Mouse (Mus musculus) kidney, embryonic 16.5 days (tissue): ENCODE data around the gene Usp35. TPM values are rescaled to one million over a fixed set of nuclear protein-coding genes. Genes with fewer than 3 reads are reported as not detected.

Experiments used
- ATAC-seq: fragments of 200-750 bp; cut with Nextera tagmentation; 2 replicates; pipeline ENCODE4 v1.8.0; 2017; ENCODE audit warnings: moderate TSS enrichment; ENCODE audit not compliant: low FRiP score, low TSS enrichment
- H3K27ac ChIP-seq: fragments of 300-500 bp; sonication (generic); 2 replicates; pipeline ENCODE4 v1.5.1; 2014; ENCODE audit warnings: low read length
- H3K27me3 ChIP-seq: fragments of 300-500 bp; sonication (generic); 2 replicates; pipeline ENCODE4 v1.6.1; 2014; ENCODE audit warnings: low read length, control low read depth, mixed read lengths; ENCODE audit not compliant: insufficient read depth
- H3K36me3 ChIP-seq: fragments of 300-500 bp; sonication (generic); 2 replicates; pipeline ENCODE4 v1.6.1; 2014; ENCODE audit warnings: low read length, control low read depth, mixed read lengths; ENCODE audit not compliant: insufficient read depth
- H3K4me1 ChIP-seq: fragments of 300-500 bp; sonication (generic); 2 replicates; pipeline ENCODE4 v1.6.1; 2014; ENCODE audit warnings: low read length, control low read depth, mixed read lengths; ENCODE audit not compliant: insufficient read depth
- H3K4me2 ChIP-seq: fragments of 300-500 bp; sonication (generic); replicated peaks from 2 replicates; pipeline ENCODE4 v1.6.1; 2014; ENCODE audit warnings: low read depth, low read length
- H3K4me3 ChIP-seq: fragments of 300-500 bp; sonication (generic); 2 replicates; pipeline ENCODE4 v1.5.1; 2014; ENCODE audit warnings: mild to moderate bottlenecking, low read length
- H3K9ac ChIP-seq: fragments of 300-500 bp; sonication (generic); replicated peaks from 2 replicates; pipeline ENCODE4 v1.6.1; 2014; ENCODE audit warnings: low read length
- H3K9me3 ChIP-seq: fragments of 300-500 bp; sonication (generic); 2 replicates; pipeline ENCODE4 v1.6.1; 2016; ENCODE audit warnings: low read length, control low read depth
- WGBS: fragments of 180-500 bp; shearing (Covaris S2); extraction: QIAGEN DNeasy Blood & Tissue Kit; methylation state at CpG from one replicate; pipeline ENCODE4 v1.1.7; 2014; 5-methylcytosine and 5-hydroxymethylcytosine counted together
- polyA plus RNA-seq: library from polyadenylated mRNA; unstranded; fragments of >200 nt; fragmentation: Nextera tagmentation; extraction: Ambion mirVana; gene quantifications from 2 replicates; pipeline ENCODE4 v1.2.1, GENCODE M21; 2015

Gene Usp35
- polyA plus RNA-seq, 1 experiment from 2014 or later = 1.7 TPM

DNA sequence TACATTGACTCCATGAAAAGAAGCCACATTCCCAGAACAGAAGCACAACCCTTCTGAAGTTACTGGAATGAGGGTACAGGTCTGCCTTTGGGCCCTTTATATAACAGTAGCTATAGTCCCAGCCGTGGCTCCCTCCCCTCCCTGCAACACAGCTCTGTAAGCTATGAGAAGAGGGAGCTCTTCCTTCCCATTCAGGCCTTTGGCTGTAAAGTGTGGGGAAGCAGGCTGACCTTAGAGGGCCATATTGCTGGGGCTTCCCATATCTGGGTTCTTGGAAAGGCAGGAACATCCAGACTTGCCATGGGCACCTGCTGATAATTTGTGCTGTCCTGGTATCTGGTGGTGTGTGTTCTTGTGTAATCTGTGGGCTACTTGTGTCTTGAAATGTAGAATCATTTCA lies 24.3 kb downstream of the Usp35 start:
- no peak overlapping the region for H3K27ac ChIP-seq
- H3K4me2 ChIP-seq = no peak overlapping the region
- no peaks in the 10 kb centered on the region for H3K27me3 ChIP-seq
- H3K9ac ChIP-seq = no peak overlapping the region
- H3K4me3 ChIP-seq = no peak overlapping the region
- H3K36me3 ChIP-seq = peaks cover 73% of the 10 kb centered on the region
- ATAC-seq = no peak
- 73% methylated on average over 1 of the region's 1 CpGs for WGBS
- no peaks in the 10 kb centered on the region for H3K4me1 ChIP-seq
- peaks cover 3% of the 10 kb centered on the region; the same call in 1 of the 2 replicates for H3K9me3 ChIP-seq

DNA sequence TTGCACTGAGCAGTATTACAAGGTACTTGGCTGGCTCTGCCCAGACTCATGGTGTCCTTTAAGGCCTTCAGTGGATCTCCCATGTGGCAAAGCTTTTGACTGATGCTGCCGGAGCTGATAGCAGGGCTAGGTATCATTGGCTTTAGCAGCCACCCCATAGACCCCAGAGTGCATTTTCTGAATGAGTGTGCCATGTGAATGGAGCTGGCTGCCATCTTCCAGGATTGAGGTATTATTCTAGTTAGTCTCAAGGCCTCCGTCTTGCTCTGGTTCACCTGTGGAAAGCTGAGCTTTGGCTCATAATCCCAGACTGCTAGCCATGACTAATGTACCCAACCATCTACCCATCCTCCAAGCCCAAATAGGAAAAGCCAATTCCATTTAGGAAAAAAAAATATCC lies 25.0 kb downstream of the Usp35 start:
- Histone ChIP-seq H3K27me3 (no peaks in the 10 kb centered on the region), H3K9ac (no peak overlapping the region), H3K27ac (no peak overlapping the region), H3K36me3 (peaks cover 73% of the 10 kb centered on the region), H3K4me2 (no peak overlapping the region), H3K9me3 (peaks cover 3% of the 10 kb centered on the region; the same call in 1 of the 2 replicates), H3K4me1 (no peaks in the 10 kb centered on the region), H3K4me3 (no peak overlapping the region)
- no peak for ATAC-seq
- 100% methylated on average over 2 of the region's 2 CpGs for WGBS

DNA sequence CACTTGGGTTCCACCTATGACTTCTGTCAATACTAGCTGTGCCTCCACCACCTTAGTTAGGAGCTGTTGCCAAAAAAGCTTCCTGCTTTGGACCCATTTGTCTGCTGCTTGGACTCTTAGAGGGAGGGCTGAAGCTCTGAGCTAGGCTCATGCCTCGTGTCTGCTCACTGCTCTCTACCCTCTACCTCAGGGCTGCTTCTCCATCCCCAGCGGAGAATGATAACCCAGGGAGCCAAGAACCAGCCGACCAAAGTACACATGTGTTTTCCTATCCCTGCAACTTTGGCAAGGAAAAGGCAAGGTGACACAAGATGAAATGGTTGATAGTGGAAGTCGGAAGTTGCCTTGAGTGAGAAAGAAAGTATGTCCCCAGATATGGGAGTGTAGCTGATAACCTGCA lies 26.6 kb downstream of the Usp35 start:
- H3K4me3 ChIP-seq = no peak overlapping the region
- no peak for ATAC-seq
- H3K27ac ChIP-seq = no peak overlapping the region
- WGBS = 87% methylated on average over 4 of the region's 4 CpGs
- no peaks in the 10 kb centered on the region for H3K27me3 ChIP-seq
- H3K9me3 ChIP-seq = peaks cover 3% of the 10 kb centered on the region; the same call in 1 of the 2 replicates
- no peak overlapping the region for H3K9ac ChIP-seq
- no peaks in the 10 kb centered on the region for H3K4me1 ChIP-seq
- H3K36me3 ChIP-seq = peaks cover 70% of the 10 kb centered on the region
- H3K4me2 ChIP-seq = no peak overlapping the region

DNA sequence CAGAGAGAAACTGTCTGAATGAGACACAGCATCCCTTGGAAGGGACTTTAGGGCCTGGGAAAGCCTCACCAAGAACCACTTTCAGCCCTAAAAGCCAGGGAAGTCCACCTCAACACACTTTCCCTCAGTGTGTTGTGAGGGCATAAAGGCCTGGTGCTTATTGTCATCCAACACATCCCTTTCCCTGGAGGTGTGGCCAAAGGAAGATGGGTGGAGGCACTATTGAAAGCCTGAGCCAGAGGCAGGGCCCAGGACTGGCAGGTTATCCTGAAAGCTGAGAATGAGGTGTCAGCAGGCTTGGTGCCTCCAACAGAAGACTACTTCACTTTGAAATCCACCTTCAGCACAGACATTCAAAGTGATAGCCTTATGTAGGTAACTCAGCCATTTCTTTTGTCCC lies 27.3 kb downstream of the Usp35 start:
- H3K4me2 ChIP-seq = no peak overlapping the region
- H3K27ac ChIP-seq = no peak overlapping the region
- ATAC-seq = no peak
- no peak overlapping the region for H3K9ac ChIP-seq
- no peak overlapping the region for H3K4me3 ChIP-seq
- H3K27me3 ChIP-seq = no peaks in the 10 kb centered on the region
- peaks cover 70% of the 10 kb centered on the region for H3K36me3 ChIP-seq
- H3K9me3 ChIP-seq = peaks cover 3% of the 10 kb centered on the region; the same call in 1 of the 2 replicates
- no peaks in the 10 kb centered on the region for H3K4me1 ChIP-seq

DNA sequence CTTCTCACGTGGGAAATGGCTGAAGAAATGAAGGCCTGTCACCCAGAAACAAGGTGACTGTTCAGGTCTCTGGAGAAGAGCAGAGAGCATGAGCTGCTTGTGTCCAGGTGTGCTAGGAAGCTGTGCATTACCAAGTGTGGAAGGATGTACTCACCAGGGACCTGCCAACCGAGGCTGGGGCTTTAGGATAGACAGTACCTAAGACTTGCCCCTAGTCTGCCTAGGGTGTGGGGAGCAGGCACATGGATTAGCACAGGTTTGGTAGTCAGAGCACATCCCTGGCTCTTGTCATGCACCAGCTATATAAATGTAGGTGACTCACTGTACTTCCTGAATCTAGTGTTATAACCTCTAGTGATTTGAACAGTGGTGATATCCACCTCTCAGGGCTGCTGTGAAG lies 28.2 kb downstream of the Usp35 start:
- ATAC-seq = no peak
- Histone ChIP-seq H3K4me2 (no peak overlapping the region), H3K36me3 (peaks cover 69% of the 10 kb centered on the region), H3K4me1 (no peaks in the 10 kb centered on the region), H3K27ac (no peak overlapping the region), H3K4me3 (no peak overlapping the region), H3K9ac (no peak overlapping the region), H3K9me3 (peaks cover 2% of the 10 kb centered on the region; the same call in 1 of the 2 replicates), H3K27me3 (no peaks in the 10 kb centered on the region)
- 86% methylated on average over 2 of the region's 2 CpGs for WGBS

DNA sequence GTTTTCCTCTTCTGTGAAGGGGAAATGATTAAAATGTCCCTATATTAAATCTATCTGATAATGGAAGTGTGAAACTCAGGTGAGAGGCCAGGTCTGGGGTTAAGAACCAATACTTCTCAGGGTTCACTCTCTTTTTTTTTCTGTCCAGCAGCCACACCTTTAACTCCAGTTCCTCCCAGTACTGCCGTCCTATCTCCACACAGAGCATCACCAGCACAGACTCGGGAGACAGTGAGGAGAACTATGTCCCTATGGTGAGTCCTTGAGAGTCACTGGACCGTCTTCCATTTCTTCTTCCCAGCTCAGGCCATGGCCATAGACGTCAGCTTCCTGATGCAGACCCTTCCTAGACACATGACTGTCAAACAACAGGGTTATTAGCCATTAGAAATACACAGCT lies 28.9 kb downstream of the Usp35 start:
- no peaks in the 10 kb centered on the region for H3K4me1 ChIP-seq
- H3K27me3 ChIP-seq = no peaks in the 10 kb centered on the region
- 93% methylated on average over 4 of the region's 4 CpGs for WGBS
- H3K4me3 ChIP-seq = no peak overlapping the region
- H3K27ac ChIP-seq = no peak overlapping the region
- ATAC-seq = no peak
- no peaks in the 10 kb centered on the region for H3K9me3 ChIP-seq
- H3K36me3 ChIP-seq = peaks cover 62% of the 10 kb centered on the region
- H3K4me2 ChIP-seq = no peak overlapping the region
- H3K9ac ChIP-seq = no peak overlapping the region

DNA sequence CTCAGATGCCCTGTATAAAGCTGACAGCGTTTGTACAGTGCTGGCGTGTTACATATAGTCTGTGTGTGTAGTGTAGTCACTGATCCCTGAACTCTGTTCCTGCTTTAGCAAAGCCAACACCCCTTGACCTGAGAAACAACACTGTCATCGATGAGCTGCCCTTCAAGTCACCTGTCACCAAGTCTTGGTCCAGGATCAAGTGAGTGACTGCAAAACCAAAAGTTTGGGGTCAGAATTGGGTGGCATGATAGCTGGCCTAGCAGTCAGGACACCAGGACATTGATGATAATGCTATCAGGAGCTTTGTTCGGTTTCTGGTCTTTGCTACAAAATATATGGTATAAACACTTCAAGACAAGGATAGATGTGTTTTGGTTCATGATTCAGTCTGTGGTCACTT lies 29.6 kb downstream of the Usp35 start:
- WGBS = 83% methylated on average over 4 of the region's 4 CpGs
- no peak overlapping the region for H3K9ac ChIP-seq
- ATAC-seq = no peak
- H3K27ac ChIP-seq = no peak overlapping the region
- H3K4me3 ChIP-seq = no peak overlapping the region
- H3K36me3 ChIP-seq = peaks cover 57% of the 10 kb centered on the region
- no peak overlapping the region for H3K4me2 ChIP-seq
- no peaks in the 10 kb centered on the region for H3K4me1 ChIP-seq
- no peaks in the 10 kb centered on the region for H3K9me3 ChIP-seq
- H3K27me3 ChIP-seq = no peaks in the 10 kb centered on the region

DNA sequence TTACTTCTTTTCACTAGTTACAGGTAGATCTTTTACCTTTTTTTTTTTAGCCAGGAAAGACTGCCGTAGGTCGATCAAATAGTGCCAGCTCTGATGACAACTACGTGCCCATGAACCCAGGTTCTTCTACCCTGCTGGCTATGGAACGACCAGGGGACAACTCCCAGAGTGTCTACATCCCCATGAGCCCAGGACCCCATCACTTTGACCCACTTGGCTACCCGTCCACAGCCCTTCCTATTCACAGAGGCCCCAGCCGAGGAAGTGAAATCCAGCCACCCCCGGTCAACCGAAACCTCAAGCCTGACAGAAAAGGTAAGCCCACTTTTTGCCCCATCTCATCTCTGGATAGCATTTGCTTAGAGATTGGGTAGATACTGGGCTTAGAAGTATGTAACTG lies 30.5 kb downstream of the Usp35 start:
- Histone ChIP-seq H3K9ac (no peak overlapping the region), H3K4me2 (no peak overlapping the region), H3K27ac (no peak overlapping the region), H3K4me3 (no peak overlapping the region), H3K36me3 (peaks cover 49% of the 10 kb centered on the region), H3K4me1 (no peaks in the 10 kb centered on the region), H3K9me3 (no peaks in the 10 kb centered on the region), H3K27me3 (no peaks in the 10 kb centered on the region)
- WGBS = 85% methylated on average over 8 of the region's 8 CpGs
- no peak for ATAC-seq

DNA sequence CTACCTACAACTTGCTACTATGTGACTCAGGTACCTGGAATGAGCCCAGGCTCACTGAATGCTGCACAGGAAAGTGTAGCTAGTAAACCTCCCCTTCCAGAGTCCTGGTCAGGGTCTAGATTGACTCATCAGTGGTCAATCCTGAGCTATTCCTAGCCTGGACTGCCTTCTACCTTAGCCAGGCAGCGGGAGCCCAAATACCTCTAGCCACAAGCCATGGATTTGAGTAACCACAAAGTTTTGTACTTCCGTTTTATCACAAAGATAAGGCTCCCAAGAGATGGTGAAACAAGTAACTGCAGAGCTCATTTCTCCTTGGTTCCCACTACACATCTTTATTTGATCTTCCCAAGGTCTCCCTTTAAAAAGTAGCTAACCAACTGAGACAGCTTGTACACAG lies 30.9 kb downstream of the Usp35 start:
- peaks cover 45% of the 10 kb centered on the region for H3K36me3 ChIP-seq
- ATAC-seq = no peak
- H3K4me2 ChIP-seq = no peak overlapping the region
- H3K27me3 ChIP-seq = no peaks in the 10 kb centered on the region
- H3K4me1 ChIP-seq = no peaks in the 10 kb centered on the region
- H3K27ac ChIP-seq = no peak overlapping the region
- H3K9me3 ChIP-seq = no peaks in the 10 kb centered on the region
- WGBS = 90% methylated on average over 2 of the region's 2 CpGs
- H3K4me3 ChIP-seq = no peak overlapping the region
- H3K9ac ChIP-seq = no peak overlapping the region

DNA sequence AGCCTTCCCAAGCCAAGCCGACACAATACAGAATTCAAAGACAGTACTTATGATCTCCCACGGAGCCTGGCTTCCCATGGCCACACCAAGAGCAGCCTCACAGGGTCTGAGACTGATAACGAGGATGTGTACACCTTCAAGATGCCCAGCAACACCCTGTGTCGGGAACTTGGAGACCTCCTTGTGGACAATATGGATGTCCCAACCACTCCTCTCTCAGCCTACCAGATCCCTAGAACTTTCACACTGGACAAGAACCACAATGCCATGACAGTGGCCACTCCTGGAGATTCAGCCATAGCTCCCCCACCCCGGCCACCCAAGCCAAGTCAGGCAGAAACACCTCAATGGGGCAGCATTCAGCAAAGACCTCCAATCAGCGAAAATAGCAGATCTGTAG lies 32.9 kb downstream of the Usp35 start:
- no peaks in the 10 kb centered on the region for H3K9me3 ChIP-seq
- ATAC-seq = no peak
- H3K27ac ChIP-seq = no peak overlapping the region

DNA sequence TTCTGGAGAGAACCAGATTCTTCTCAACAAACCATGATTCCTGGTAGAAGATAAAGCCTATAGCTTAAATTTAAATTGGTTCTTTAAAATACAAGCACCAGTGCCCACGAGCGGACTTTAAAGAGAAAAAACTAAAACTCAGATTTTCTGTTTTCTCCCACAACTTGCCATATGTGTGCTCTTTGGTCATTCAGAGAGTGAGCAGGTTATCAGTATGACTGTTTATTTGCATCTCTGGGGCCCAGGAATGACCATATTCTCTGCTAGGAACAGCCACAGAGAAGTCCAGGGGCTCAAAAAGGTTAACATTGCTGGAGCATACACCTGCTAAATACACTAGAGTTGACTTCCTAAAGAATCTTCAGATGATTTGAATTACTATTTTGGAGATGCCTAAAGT lies 33.5 kb downstream of the Usp35 start:
- no peaks in the 10 kb centered on the region for H3K9me3 ChIP-seq
- no peak overlapping the region for H3K4me3 ChIP-seq
- 91% methylated on average over 2 of the region's 2 CpGs for WGBS
- H3K27ac ChIP-seq = no peak overlapping the region
- H3K36me3 ChIP-seq = peaks cover 21% of the 10 kb centered on the region
- H3K27me3 ChIP-seq = no peaks in the 10 kb centered on the region
- ATAC-seq = no peak
- no peaks in the 10 kb centered on the region for H3K4me1 ChIP-seq
- no peak overlapping the region for H3K4me2 ChIP-seq
- H3K9ac ChIP-seq = no peak overlapping the region

More for the DNA sequence above, 32.9 kb downstream of the Usp35 start:
- H3K4me1 ChIP-seq = no peaks in the 10 kb centered on the region
- no peak overlapping the region for H3K4me2 ChIP-seq
- peaks cover 26% of the 10 kb centered on the region for H3K36me3 ChIP-seq
- no peak overlapping the region for H3K9ac ChIP-seq
- H3K27me3 ChIP-seq = no peaks in the 10 kb centered on the region
- 87% methylated on average over 6 of the region's 6 CpGs for WGBS
- no peak overlapping the region for H3K4me3 ChIP-seq
